Mouse (Mus musculus) small intestine, adult 2 months (tissue): ENCODE data around the gene Tbc1d17.

Experiments used
- CTCF ChIP-seq: fragments of 200-500 bp; IDR thresholded peaks from 2 replicates; pipeline ENCODE4 v1.5.1; 2012; ENCODE audit warnings: low read depth, mild to moderate bottlenecking, control low read depth, inconsistent platforms, low read length, moderate library complexity, mixed read lengths; ENCODE audit not compliant: insufficient replicate concordance, insufficient read length; ENCODE audit errors: extremely low read depth
- POLR2A ChIP-seq: fragments of 200-500 bp; IDR thresholded peaks from 2 replicates; pipeline ENCODE4 v1.6.1; 2012; ENCODE audit warnings: low read depth, mild to moderate bottlenecking, control low read depth, inconsistent platforms, low read length, moderate library complexity

- TF ChIP-seq CTCF (no peak), POLR2A (no peak)
These were observed 1.1 kb downstream of the Tbc1d17 start for GRCm38 (mm10) chr7:44847772-44848171.
